Mouse (Mus musculus) embryonic facial prominence, embryonic 13.5 days (tissue): ENCODE measurements at regions not wholly inside any gene's neighbourhood (a gene's known extent, or its start where the extent isn't known, plus 50 kb on each side); places are given as distances from the start of the nearest gene placed in this dataset.
"Not testable (repeated sequence)": the region's sequence is repeated elsewhere in the genome, so short reads cannot be mapped to it uniquely, and the experiment has no call there.

ENCODE experiments used
- ATAC-seq: fragments of 200-750 bp; cut with Nextera tagmentation; 2 replicates; pipeline ENCODE4 v1.8.0; 2017; ENCODE audit warnings: low read depth; ENCODE audit not compliant: insufficient number of reproducible peaks, insufficient read depth, low FRiP score, low TSS enrichment
- H3K27ac ChIP-seq: fragments of 300-500 bp; sonication (generic); 2 replicates; pipeline ENCODE4 v1.5.1; 2015; ENCODE audit warnings: moderate library complexity, mild to moderate bottlenecking, inconsistent platforms
- H3K27me3 ChIP-seq: fragments of 300-500 bp; sonication (generic); 2 replicates; pipeline ENCODE4 v1.6.1; 2015; ENCODE audit warnings: mild to moderate bottlenecking, inconsistent platforms
- H3K36me3 ChIP-seq: fragments of 300-500 bp; sonication (generic); 2 replicates; pipeline ENCODE4 v1.6.1; 2015; ENCODE audit warnings: mild to moderate bottlenecking, inconsistent platforms
- H3K4me1 ChIP-seq: fragments of 300-500 bp; sonication (generic); 2 replicates; pipeline ENCODE4 v1.6.1; 2015; ENCODE audit warnings: inconsistent platforms
- H3K4me2 ChIP-seq: fragments of 300-500 bp; sonication (generic); 2 replicates; pipeline ENCODE4 v1.6.1; 2015; ENCODE audit warnings: moderate library complexity, mild to moderate bottlenecking, inconsistent platforms
- H3K4me3 ChIP-seq: fragments of 300-500 bp; sonication (generic); 2 replicates; pipeline ENCODE4 v1.5.1; 2015; ENCODE audit warnings: mild to moderate bottlenecking, inconsistent platforms
- H3K9ac ChIP-seq: fragments of 300-500 bp; sonication (generic); 2 replicates; pipeline ENCODE4 v1.6.1; 2015; ENCODE audit warnings: mild to moderate bottlenecking, inconsistent platforms
- H3K9me3 ChIP-seq: fragments of 300-500 bp; sonication (generic); 2 replicates; pipeline ENCODE4 v1.6.1; 2016; ENCODE audit warnings: inconsistent platforms
- WGBS: fragments of 180-500 bp; shearing (Covaris S2); methylation state at CpG from one replicate; pipeline ENCODE4 v1.1.7; 2015; ENCODE audit warnings: mixed read lengths; 5-methylcytosine and 5-hydroxymethylcytosine counted together

- Histone ChIP-seq H3K4me2 (no peak overlapping the region), H3K4me1 (no peaks in the 10 kb centered on the region), H3K9ac (no peak overlapping the region), H3K9me3 (no peaks in the 10 kb centered on the region), H3K27me3 (no peaks in the 10 kb centered on the region), H3K4me3 (no peak overlapping the region), H3K27ac (no peak overlapping the region), H3K36me3 (no peaks in the 10 kb centered on the region)
- ATAC-seq, result no peak
- 88% methylated on average over 2 of the region's 2 CpGs for WGBS
Observed at GRCm38 (mm10) chr16:46878739-46879138, 380.4 kb upstream of the Nectin3 start.

- H3K27ac ChIP-seq, result no peak overlapping the region
- no peak overlapping the region for H3K4me3 ChIP-seq
- H3K9me3 ChIP-seq, result no peaks in the 10 kb centered on the region
- no peak overlapping the region for H3K4me2 ChIP-seq
- no peaks in the 10 kb centered on the region for H3K4me1 ChIP-seq
- ATAC-seq, result no peak
- 90% methylated on average over 2 of the region's 2 CpGs for WGBS
- H3K36me3 ChIP-seq, result no peaks in the 10 kb centered on the region
- no peak overlapping the region for H3K9ac ChIP-seq
- no peaks in the 10 kb centered on the region for H3K27me3 ChIP-seq
Observed at GRCm38 (mm10) chr16:46863959-46864358, 365.6 kb upstream of the Nectin3 start.

GRCm38 (mm10) chr16:46849534-46849933 is 351.2 kb upstream of the Nectin3 start:
- Histone ChIP-seq H3K4me1 (no peaks in the 10 kb centered on the region), H3K9me3 (no peaks in the 10 kb centered on the region), H3K27me3 (no peaks in the 10 kb centered on the region), H3K27ac (no peak overlapping the region), H3K4me3 (no peak overlapping the region), H3K4me2 (no peak overlapping the region), H3K36me3 (no peaks in the 10 kb centered on the region), H3K9ac (no peak overlapping the region)
- ATAC-seq, result no peak
- WGBS, result 74% methylated on average over 4 of the region's 4 CpGs

GRCm38 (mm10) chr16:46848755-46849154 is 350.4 kb upstream of the Nectin3 start:
- Histone ChIP-seq H3K4me2 (no peak overlapping the region), H3K4me1 (no peaks in the 10 kb centered on the region), H3K27ac (no peak overlapping the region), H3K4me3 (no peak overlapping the region), H3K27me3 (no peaks in the 10 kb centered on the region), H3K9ac (no peak overlapping the region), H3K9me3 (no peaks in the 10 kb centered on the region), H3K36me3 (no peaks in the 10 kb centered on the region)
- ATAC-seq, result no peak

- Histone ChIP-seq H3K36me3 (no peaks in the 10 kb centered on the region), H3K9ac (no peak overlapping the region), H3K4me2 (no peak overlapping the region), H3K9me3 (no peaks in the 10 kb centered on the region), H3K4me1 (no peaks in the 10 kb centered on the region), H3K27ac (no peak overlapping the region), H3K4me3 (no peak overlapping the region), H3K27me3 (no peaks in the 10 kb centered on the region)
- ATAC-seq, result no peak
- WGBS, result 71% methylated on average over 3 of the region's 3 CpGs
Observed at GRCm38 (mm10) chr16:46847707-46848356, 349.5 kb upstream of the Nectin3 start.

GRCm38 (mm10) chr16:46841179-46841578 is 342.9 kb upstream of the Nectin3 start:
- Histone ChIP-seq H3K4me2 (no peak overlapping the region), H3K27ac (no peak overlapping the region), H3K9ac (no peak overlapping the region), H3K4me3 (no peak overlapping the region), H3K9me3 (no peaks in the 10 kb centered on the region), H3K4me1 (no peaks in the 10 kb centered on the region), H3K36me3 (no peaks in the 10 kb centered on the region), H3K27me3 (no peaks in the 10 kb centered on the region)
- ATAC-seq, result no peak
- 64% methylated on average over 2 of the region's 2 CpGs for WGBS

- no peak for ATAC-seq
- H3K4me3 ChIP-seq, result no peak overlapping the region
- no peaks in the 10 kb centered on the region for H3K27me3 ChIP-seq
- no peaks in the 10 kb centered on the region for H3K36me3 ChIP-seq
- H3K4me2 ChIP-seq, result no peak overlapping the region
- H3K9me3 ChIP-seq, result no peaks in the 10 kb centered on the region
- H3K9ac ChIP-seq, result no peak overlapping the region
- H3K4me1 ChIP-seq, result no peaks in the 10 kb centered on the region
- H3K27ac ChIP-seq, result no peak overlapping the region
Observed at GRCm38 (mm10) chr16:46840764-46841163, 342.4 kb upstream of the Nectin3 start.

GRCm38 (mm10) chr16:46825147-46825546 is 326.8 kb upstream of the Nectin3 start:
- no peak for ATAC-seq
- Histone ChIP-seq H3K27ac (no peak overlapping the region), H3K27me3 (no peaks in the 10 kb centered on the region), H3K4me2 (no peak overlapping the region), H3K9me3 (no peaks in the 10 kb centered on the region), H3K4me1 (no peaks in the 10 kb centered on the region), H3K4me3 (no peak overlapping the region), H3K9ac (no peak overlapping the region), H3K36me3 (no peaks in the 10 kb centered on the region)
- WGBS, result 91% methylated on average over 2 of the region's 2 CpGs

- H3K27me3 ChIP-seq, result no peaks in the 10 kb centered on the region
Observed at GRCm38 (mm10) chr16:46822753-46823152, 324.4 kb upstream of the Nectin3 start.

GRCm38 (mm10) chr16:46818215-46818614 is 319.9 kb upstream of the Nectin3 start:
- no peak overlapping the region for H3K4me2 ChIP-seq
- no peak for ATAC-seq
- H3K27me3 ChIP-seq, result no peaks in the 10 kb centered on the region
- no peak overlapping the region for H3K27ac ChIP-seq
- no peaks in the 10 kb centered on the region for H3K4me1 ChIP-seq
- H3K4me3 ChIP-seq, result no peak overlapping the region
- no peaks in the 10 kb centered on the region for H3K36me3 ChIP-seq
- WGBS, result 81% methylated on average over 1 of the region's 1 CpGs
- no peak overlapping the region for H3K9ac ChIP-seq
- H3K9me3 ChIP-seq, result no peaks in the 10 kb centered on the region

More at GRCm38 (mm10) chr16:46822753-46823152, 324.4 kb upstream of the Nectin3 start:
- ATAC-seq, result no peak
- Histone ChIP-seq H3K4me2 (no peak overlapping the region), H3K9ac (no peak overlapping the region), H3K9me3 (no peaks in the 10 kb centered on the region), H3K36me3 (no peaks in the 10 kb centered on the region), H3K4me1 (no peaks in the 10 kb centered on the region), H3K27ac (no peak overlapping the region), H3K4me3 (no peak overlapping the region)
- WGBS, result 35% methylated on average over 3 of the region's 3 CpGs

- not testable (repeated sequence) for H3K27me3 ChIP-seq, H3K36me3 ChIP-seq
Observed at GRCm38 (mm10) chr16:46811835-46812234, 313.5 kb upstream of the Nectin3 start.

GRCm38 (mm10) chr16:46807476-46807875 is 309.2 kb upstream of the Nectin3 start:
- no peak for ATAC-seq
- WGBS, result 72% methylated on average over 2 of the region's 2 CpGs

More at GRCm38 (mm10) chr16:46811835-46812234, 313.5 kb upstream of the Nectin3 start:
- not testable (repeated sequence) for H3K4me1 ChIP-seq, H3K27ac ChIP-seq, ATAC-seq, H3K4me3 ChIP-seq, H3K4me2 ChIP-seq, H3K9ac ChIP-seq, H3K9me3 ChIP-seq

More at GRCm38 (mm10) chr16:46807476-46807875, 309.2 kb upstream of the Nectin3 start:
- Histone ChIP-seq H3K27me3 (no peaks in the 10 kb centered on the region), H3K36me3 (no peaks in the 10 kb centered on the region), H3K4me1 (no peaks in the 10 kb centered on the region), H3K9me3 (no peaks in the 10 kb centered on the region), H3K27ac (no peak overlapping the region), H3K4me3 (no peak overlapping the region), H3K4me2 (no peak overlapping the region), H3K9ac (no peak overlapping the region)
